Mouse (Mus musculus): ENCODE results near the gene Ksr2. TPM values are rescaled to one million over a fixed set of nuclear protein-coding genes. Genes with fewer than 3 reads are reported as not detected.

The Ksr2 gene
- polyA plus RNA-seq, 1 experiment = 0.14 TPM

DNA sequence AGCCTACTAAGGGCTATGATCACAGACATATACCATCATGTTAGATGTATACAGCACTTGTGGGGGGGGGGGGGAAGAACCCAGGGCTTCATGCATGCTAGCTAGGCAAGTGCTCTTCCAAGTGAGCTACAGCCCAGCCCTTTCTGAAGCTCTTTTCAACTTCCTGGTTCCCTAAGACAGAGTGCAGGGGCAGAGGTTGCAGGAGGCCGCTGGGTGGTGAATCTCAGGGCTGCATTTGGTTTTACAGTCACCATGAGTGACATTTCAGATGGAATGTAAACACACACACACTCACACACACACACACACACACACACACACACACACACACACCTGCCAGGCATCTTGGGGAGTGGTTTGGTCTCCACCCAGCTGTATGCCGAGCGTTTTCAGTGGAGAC lies 67.4 kb downstream of the Ksr2 start:
- no peak for TF ChIP-seq CTCF (IDR thresholded peaks at IDR 0.05; ENCODE audit: extremely low read depth, insufficient read length, insufficient replicate concordance, low read depth, low read length)
- TF ChIP-seq POLR2A (IDR thresholded peaks at IDR 0.05; ENCODE audit: low read depth, low read length) = no peak
- Histone ChIP-seq H3K4me3 (ENCODE audit: low read depth, low read length) (no peak overlapping the region), H3K4me1 (ENCODE audit: control insufficient read depth, insufficient read depth, insufficient read length, low read length) (no peaks in the 10 kb centered on the region), H3K36me3 (ENCODE audit: control insufficient read depth, insufficient read depth, low read length) (no peaks in the 10 kb centered on the region), H3K27ac (ENCODE audit: insufficient read depth, low read depth, low read length) (no peak overlapping the region), H3K27me3 (ENCODE audit: control insufficient read depth, insufficient read depth, low read length) (no peaks in the 10 kb centered on the region)
- WGBS = 14% methylated on average over 3 of the region's 3 CpGs

DNA sequence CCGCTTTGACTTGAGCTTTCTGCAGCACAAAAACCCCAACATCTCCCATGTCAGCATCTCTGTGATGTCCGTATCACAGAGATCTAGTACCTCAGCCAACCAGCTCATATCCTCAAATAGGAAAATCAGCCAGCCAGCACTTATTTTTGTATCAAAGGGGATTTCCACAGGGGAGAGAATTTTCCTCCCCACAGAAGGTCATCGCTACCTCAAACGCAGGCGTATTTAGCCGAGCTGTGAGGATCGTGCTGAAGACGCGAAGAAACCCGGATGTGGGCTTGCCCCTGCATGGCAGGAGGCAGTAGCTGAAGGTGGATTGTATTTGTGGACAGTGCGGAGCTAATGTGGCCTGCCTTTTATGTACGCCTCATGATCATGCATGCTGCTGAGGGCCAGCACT lies 67.8 kb downstream of the Ksr2 start:
- TF ChIP-seq CTCF (IDR thresholded peaks at IDR 0.05; ENCODE audit: extremely low read depth, insufficient read length, insufficient replicate concordance, low read depth, low read length) (no peak), POLR2A (IDR thresholded peaks at IDR 0.05; ENCODE audit: low read depth, low read length) (no peak)
- H3K36me3 ChIP-seq (ENCODE audit: control insufficient read depth, insufficient read depth, low read length) = no peaks in the 10 kb centered on the region
- H3K4me1 ChIP-seq (ENCODE audit: control insufficient read depth, insufficient read depth, insufficient read length, low read length) = no peaks in the 10 kb centered on the region
- no peaks in the 10 kb centered on the region for H3K27me3 ChIP-seq (ENCODE audit: control insufficient read depth, insufficient read depth, low read length)
- no peak overlapping the region for H3K27ac ChIP-seq (ENCODE audit: insufficient read depth, low read depth, low read length)
- no peak overlapping the region for H3K4me3 ChIP-seq (ENCODE audit: low read depth, low read length)
- WGBS = 77% methylated on average over 12 of the region's 12 CpGs

DNA sequence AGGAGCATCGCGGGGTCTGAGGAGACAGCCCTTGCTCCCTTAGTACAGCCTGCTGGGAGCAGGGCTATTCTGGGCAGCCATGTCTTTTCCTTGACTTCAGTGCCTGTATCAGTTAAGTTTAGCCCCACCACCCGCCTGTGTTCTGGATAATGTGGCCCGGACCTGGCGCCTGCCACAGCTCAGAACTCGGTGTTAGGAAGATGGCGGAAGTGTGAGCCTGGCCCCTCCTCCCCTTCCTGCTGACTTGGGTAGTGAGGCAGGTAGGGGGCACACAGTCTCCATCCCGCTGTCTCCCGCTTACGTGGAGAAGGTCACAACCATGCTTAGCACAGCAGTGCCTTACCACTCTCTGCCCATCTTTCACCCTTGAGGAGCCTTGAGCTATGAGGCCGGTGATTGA lies 68.2 kb downstream of the Ksr2 start:
- Histone ChIP-seq H3K36me3 (ENCODE audit: control insufficient read depth, insufficient read depth, low read length) (no peaks in the 10 kb centered on the region), H3K27ac (ENCODE audit: insufficient read depth, low read depth, low read length) (no peak overlapping the region), H3K4me3 (ENCODE audit: low read depth, low read length) (no peak overlapping the region), H3K4me1 (ENCODE audit: control insufficient read depth, insufficient read depth, insufficient read length, low read length) (no peaks in the 10 kb centered on the region), H3K27me3 (ENCODE audit: control insufficient read depth, insufficient read depth, low read length) (no peaks in the 10 kb centered on the region)
- TF ChIP-seq CTCF (IDR thresholded peaks at IDR 0.05; ENCODE audit: extremely low read depth, insufficient read length, insufficient replicate concordance, low read depth, low read length) = no peak
- TF ChIP-seq POLR2A (IDR thresholded peaks at IDR 0.05; ENCODE audit: low read depth, low read length) = no peak
- WGBS = 86% methylated on average over 11 of the region's 11 CpGs

DNA sequence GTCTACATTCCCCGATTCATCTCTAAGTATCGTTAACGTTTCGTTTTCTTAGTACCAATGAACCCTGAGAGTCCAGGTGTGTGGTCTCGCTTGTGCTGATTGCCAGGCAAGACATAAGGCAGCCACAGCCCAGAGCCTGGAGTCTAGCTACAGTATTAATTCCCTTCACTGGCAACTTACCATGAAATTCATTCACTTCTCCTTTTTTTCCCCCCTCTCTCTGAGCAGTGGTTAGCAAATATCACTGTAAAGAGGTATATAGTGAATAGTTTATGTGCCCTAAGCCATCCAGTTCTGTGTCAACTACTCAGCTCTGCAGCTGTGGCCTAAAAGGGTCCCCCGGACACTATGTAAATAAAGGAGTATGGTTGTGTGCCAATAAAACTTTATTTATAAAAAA lies 71.6 kb downstream of the Ksr2 start:
- no peaks in the 10 kb centered on the region for H3K27me3 ChIP-seq (ENCODE audit: control insufficient read depth, insufficient read depth, low read length)
- no peak overlapping the region for H3K4me3 ChIP-seq (ENCODE audit: low read depth, low read length)
- no peak overlapping the region for H3K27ac ChIP-seq (ENCODE audit: insufficient read depth, low read depth, low read length)
- H3K36me3 ChIP-seq (ENCODE audit: control insufficient read depth, insufficient read depth, low read length) = no peaks in the 10 kb centered on the region
- no peaks in the 10 kb centered on the region for H3K4me1 ChIP-seq (ENCODE audit: control insufficient read depth, insufficient read depth, insufficient read length, low read length)
- WGBS = 30% methylated on average over 6 of the region's 6 CpGs
- TF ChIP-seq CTCF (IDR thresholded peaks at IDR 0.05; ENCODE audit: extremely low read depth, insufficient read length, insufficient replicate concordance, low read depth, low read length) (no peak), POLR2A (IDR thresholded peaks at IDR 0.05; ENCODE audit: low read depth, low read length) (no peak)

DNA sequence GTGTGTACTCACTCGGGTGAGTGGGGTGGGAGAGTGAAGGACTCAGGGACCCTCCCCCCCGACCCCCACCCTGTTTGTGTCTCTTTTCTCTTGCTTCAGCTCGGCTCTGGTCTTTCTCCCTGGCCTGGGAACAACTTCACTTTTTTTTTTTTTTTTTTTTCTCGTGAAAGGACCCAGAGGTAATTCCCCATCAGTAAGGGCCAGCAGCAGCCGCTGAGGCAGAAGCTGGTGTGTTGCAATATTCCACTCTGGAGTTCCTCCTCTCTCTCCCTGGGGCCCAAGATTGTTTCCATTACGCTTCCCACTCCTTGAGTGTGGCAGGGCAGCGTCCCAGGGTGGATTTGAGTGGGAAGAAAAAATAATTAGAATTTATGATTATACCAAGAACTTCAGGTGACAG lies 72.3 kb downstream of the Ksr2 start:
- WGBS = 53% methylated on average over 7 of the region's 7 CpGs
- H3K4me3 ChIP-seq (ENCODE audit: low read depth, low read length) = no peak overlapping the region
- no peak for TF ChIP-seq POLR2A (IDR thresholded peaks at IDR 0.05; ENCODE audit: low read depth, low read length)
- no peak for TF ChIP-seq CTCF (IDR thresholded peaks at IDR 0.05; ENCODE audit: extremely low read depth, insufficient read length, insufficient replicate concordance, low read depth, low read length)

DNA sequence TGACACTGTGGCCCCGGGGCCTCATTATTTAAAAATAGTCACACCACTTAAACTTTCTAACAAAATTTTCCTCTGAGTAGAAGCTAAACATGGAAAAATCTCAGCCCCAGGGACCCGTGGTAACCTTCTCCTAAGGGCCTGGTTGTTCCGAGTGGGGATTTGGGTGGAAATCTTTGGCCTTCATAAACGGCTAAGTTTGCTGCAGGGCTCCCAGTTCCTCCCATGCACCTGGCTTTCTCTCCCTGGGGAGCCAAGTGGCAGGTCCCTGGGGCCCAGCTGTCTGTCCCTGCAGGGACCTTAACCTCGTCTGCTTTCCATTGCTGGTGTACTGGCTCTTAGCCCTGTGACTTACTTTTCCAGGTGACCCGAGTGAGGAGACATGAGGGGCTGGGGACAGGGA lies 74.4 kb downstream of the Ksr2 start:
- Histone ChIP-seq H3K27ac (ENCODE audit: insufficient read depth, low read depth, low read length) (no peak overlapping the region), H3K27me3 (ENCODE audit: control insufficient read depth, insufficient read depth, low read length) (no peaks in the 10 kb centered on the region), H3K4me1 (ENCODE audit: control insufficient read depth, insufficient read depth, insufficient read length, low read length) (no peaks in the 10 kb centered on the region), H3K36me3 (ENCODE audit: control insufficient read depth, insufficient read depth, low read length) (no peaks in the 10 kb centered on the region), H3K4me3 (ENCODE audit: low read depth, low read length) (no peak overlapping the region)
- 73% methylated on average over 6 of the region's 6 CpGs for WGBS
- no peak for TF ChIP-seq POLR2A (IDR thresholded peaks at IDR 0.05; ENCODE audit: low read depth, low read length)
- TF ChIP-seq CTCF (IDR thresholded peaks at IDR 0.05; ENCODE audit: extremely low read depth, insufficient read length, insufficient replicate concordance, low read depth, low read length) = no peak

More for the DNA sequence above, 72.3 kb downstream of the Ksr2 start:
- Histone ChIP-seq H3K4me1 (ENCODE audit: control insufficient read depth, insufficient read depth, insufficient read length, low read length) (no peaks in the 10 kb centered on the region), H3K27ac (ENCODE audit: insufficient read depth, low read depth, low read length) (no peak overlapping the region), H3K36me3 (ENCODE audit: control insufficient read depth, insufficient read depth, low read length) (no peaks in the 10 kb centered on the region), H3K27me3 (ENCODE audit: control insufficient read depth, insufficient read depth, low read length) (no peaks in the 10 kb centered on the region)

DNA sequence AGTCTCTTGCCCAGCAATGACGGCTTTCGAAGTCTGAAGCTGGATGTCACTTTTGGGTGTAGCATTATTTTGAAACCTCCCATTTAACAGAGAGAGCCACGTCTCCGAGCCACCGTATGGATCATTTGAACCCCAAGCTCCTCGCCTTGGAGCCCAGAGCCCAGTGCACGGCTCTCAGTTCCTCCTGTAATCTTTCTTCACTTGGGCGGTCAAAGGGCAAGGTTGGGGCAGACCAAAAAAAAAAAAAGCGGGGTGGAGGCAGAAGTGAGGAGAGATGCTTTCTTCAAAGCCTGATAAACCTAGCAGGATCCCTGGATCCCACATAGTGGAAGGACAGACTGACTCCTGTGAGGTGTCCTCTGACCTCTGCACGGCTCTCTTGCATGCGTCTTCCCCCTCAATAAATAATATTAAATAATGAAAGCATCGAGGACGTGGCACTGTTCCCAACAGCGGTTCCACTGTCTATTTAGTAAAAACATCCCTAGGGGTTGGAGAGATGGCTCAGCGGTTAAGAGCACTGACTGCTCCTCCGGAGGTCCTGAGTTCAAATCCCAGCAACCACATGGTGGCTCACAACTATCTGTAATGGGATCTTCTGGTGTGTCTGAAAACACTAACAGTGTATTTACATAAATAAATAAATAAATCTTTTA lies 75.0 kb downstream of the Ksr2 start:
- 74% methylated on average over 16 of the region's 16 CpGs for WGBS
- Histone ChIP-seq H3K27me3 (ENCODE audit: control insufficient read depth, insufficient read depth, low read length) (no peaks in the 10 kb centered on the region), H3K27ac (ENCODE audit: insufficient read depth, low read depth, low read length) (no peak overlapping the region), H3K4me1 (ENCODE audit: control insufficient read depth, insufficient read depth, insufficient read length, low read length) (no peaks in the 10 kb centered on the region), H3K36me3 (ENCODE audit: control insufficient read depth, insufficient read depth, low read length) (no peaks in the 10 kb centered on the region), H3K4me3 (ENCODE audit: low read depth, low read length) (no peak overlapping the region)
- TF ChIP-seq CTCF (IDR thresholded peaks at IDR 0.05; ENCODE audit: extremely low read depth, insufficient read length, insufficient replicate concordance, low read depth, low read length) (no peak), POLR2A (IDR thresholded peaks at IDR 0.05; ENCODE audit: low read depth, low read length) (no peak)

All from small intestine, adult 2 months (tissue).